Mouse (Mus musculus) embryonic fibroblast, embryonic 13.5 days (primary cell): ENCODE measurements around the gene Trmt10c. TPM values are rescaled to one million over a fixed set of nuclear protein-coding genes. Genes with fewer than 3 reads are reported as not detected.
"Not testable (repeated sequence)": the region's sequence is repeated elsewhere in the genome, so short reads cannot be mapped to it uniquely, and the experiment has no call there.

Experiments used
- H3K27ac ChIP-seq: 2 replicates; pipeline ENCODE4 v1.5.1; 2012; ENCODE audit warnings: low read length, control low read depth, inconsistent platforms; ENCODE audit not compliant: insufficient read depth
- H3K4me1 ChIP-seq: 2 replicates; pipeline ENCODE4 v1.6.1; 2011; ENCODE audit warnings: low read length; ENCODE audit not compliant: control insufficient read depth, insufficient read depth
- H3K4me3 ChIP-seq: 2 replicates; pipeline ENCODE4 v1.5.1; 2011; ENCODE audit warnings: mild to moderate bottlenecking, control low read depth, low read length; ENCODE audit not compliant: insufficient read depth
- CTCF ChIP-seq: IDR thresholded peaks from 2 replicates; pipeline ENCODE4 v1.5.1; 2011; ENCODE audit warnings: mild to moderate bottlenecking, control low read depth, low read length, moderate library complexity, borderline replicate concordance; ENCODE audit not compliant: insufficient read depth
- POLR2A ChIP-seq: IDR thresholded peaks from 2 replicates; pipeline ENCODE4 v1.6.1; 2011; ENCODE audit warnings: low read depth, mild to moderate bottlenecking, control low read depth, low read length, moderate library complexity
- polyA plus RNA-seq: library from polyadenylated mRNA; stranded (reverse); fragments of >200 nt; gene quantifications from 2 replicates; pipeline ENCODE4 v1.2.4, GENCODE M21; 2011; ENCODE audit warnings: low read depth; ENCODE audit not compliant: missing spikeins, insufficient read length

The Trmt10c gene
- polyA plus RNA-seq, 1 experiment, result 13.6 TPM

DNA sequence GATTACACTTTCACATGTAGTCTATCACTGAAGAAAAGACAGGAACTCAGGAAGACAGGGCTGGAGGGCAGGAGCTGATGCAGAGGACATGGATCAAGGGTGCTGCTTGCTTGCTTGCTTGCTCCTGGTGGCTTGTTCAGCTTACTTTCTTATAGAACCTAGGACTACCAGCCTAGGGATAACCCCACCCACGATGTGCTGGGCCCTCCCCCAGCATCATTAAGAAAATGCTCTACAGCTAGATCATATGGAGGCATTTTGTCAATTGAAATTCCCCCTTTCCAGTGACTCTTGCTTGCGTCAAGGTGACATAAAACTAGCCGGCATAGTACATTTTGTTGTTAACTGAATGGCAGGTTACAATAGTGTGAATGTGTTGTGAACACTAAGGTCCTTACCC, 18.3 kb upstream of the Trmt10c start:
- H3K27ac ChIP-seq, result no peak overlapping the region
- no peak for TF ChIP-seq POLR2A
- TF ChIP-seq CTCF, result no peak
- no peak overlapping the region for H3K4me3 ChIP-seq
- no peaks in the 10 kb centered on the region for H3K4me1 ChIP-seq

DNA sequence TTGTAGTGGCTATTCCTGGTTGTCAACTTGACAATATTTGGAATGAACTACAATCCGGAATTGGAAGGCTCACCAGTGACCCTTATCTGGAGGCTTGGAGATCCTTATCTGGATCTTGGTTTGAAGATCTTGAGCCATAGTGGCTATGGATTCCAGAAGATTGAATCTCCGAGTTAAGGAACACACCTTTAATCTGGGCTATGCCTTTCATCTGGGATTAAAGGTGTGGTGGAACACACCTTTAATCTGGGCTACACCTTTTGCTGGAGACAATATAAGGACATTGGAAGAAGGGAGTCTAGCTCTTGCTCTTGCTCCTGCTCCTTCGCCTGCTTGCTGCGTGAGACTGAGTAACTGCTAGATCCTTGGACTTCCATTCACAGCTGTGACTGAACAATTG, 10.4 kb upstream of the Trmt10c start, which contains the start of gene Senp7:
Gene Senp7, plus strand, starts transcription at position 301 of the 400 bp plus-strand sequence.
- H3K27ac ChIP-seq, H3K4me3 ChIP-seq, H3K4me1 ChIP-seq: not testable (repeated sequence)

DNA sequence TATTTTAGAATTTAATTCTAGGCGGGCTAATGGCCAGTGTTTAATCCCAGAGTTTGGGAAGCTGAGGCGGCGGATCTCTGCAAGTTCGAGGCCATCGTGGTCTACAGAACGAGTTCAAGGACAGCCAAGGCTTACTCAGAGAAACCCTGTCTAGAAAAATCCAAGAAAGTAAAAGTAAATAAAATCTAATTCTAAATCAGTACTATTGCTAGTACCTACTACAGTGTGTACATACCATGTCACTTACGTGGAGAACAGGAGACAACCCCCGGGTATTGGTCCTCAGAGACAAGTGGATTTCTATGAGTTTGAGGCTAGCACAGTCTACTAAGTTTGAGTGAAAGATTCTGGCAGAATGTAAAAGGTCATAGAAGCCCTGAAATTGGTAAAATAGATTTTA, 471 bp upstream of the Trmt10c start:
- Histone ChIP-seq H3K27ac (peak overlapping the region; percentile 80), H3K4me1 (peaks cover 3% of the 10 kb centered on the region; the same call in 1 of the 2 replicates), H3K4me3 (peak overlapping the region; percentile 92)
- TF ChIP-seq POLR2A (no peak), CTCF (no peak)

DNA sequence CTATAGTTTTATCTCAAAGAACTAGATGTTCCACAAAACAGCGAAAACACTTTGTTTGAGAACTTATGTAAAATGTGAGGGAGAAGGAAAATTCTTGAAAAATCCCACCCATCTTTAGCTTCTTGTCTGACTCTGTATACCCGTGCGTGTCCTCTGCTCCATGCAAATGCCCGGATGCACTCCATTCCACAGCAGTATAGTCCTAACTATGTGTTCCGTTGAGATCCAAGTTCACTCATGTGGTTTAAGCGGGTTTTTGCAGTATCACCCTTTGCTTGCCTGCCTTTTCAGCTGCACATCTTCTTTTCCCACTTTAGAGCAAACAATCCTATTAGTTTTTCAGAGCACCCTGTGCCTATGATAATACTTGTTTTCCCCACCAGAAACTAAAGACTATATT, 1.1 kb downstream of the Trmt10c start:
- H3K27ac ChIP-seq, result no peak overlapping the region
- no peak for TF ChIP-seq CTCF
- TF ChIP-seq POLR2A, result no peak
- peak overlapping the region; percentile 92 for H3K4me3 ChIP-seq
- peaks cover 3% of the 10 kb centered on the region; the same call in 1 of the 2 replicates for H3K4me1 ChIP-seq

DNA sequence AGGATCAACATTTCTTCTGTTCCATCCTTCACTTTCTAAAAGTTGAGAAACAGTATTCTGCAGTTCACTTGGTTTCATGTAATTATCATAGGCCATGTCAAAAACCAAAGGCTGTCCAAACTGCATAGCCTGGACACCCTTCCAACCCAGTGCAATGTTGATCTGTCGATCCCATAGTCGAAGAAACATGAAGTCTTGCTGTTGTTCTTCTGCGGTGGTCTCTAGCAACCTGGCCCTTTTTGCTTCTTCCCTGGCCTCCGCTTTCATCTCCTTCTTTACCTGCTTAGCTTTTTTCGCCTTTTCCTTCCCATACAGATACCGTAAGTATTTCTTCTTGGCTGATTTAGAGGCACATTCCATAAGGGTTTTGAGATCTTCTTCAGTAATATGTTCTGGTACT, 3.1 kb downstream of the Trmt10c start:
- no peak overlapping the region for H3K4me3 ChIP-seq
- no peak overlapping the region for H3K27ac ChIP-seq
- TF ChIP-seq POLR2A (no peak), CTCF (no peak)
- peaks cover 5% of the 10 kb centered on the region for H3K4me1 ChIP-seq

DNA sequence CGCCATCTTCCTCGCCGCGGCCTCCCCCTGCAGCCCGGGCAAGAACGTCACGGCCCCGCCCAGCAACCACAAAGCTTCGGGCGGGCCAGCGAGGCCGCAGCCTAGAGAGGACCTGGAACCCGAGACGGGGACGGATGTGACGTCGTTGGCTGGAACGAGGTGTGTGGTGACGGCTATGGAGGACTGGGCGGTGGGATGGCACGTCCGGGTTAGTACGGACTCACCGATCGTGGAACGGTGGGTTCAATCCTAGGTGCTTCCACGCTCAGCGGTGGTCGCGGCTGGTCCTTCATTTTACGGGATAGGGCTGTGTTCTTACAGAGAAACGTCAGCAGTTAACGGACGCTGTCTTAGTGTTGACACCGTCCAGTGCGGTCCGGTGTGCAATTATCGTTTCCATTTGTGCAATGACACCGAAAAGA, 7.9 kb downstream of the Trmt10c start, which contains the start of gene Pcnp:
Gene Pcnp, minus strand, starts transcription at position 79 of the 422 bp plus-strand sequence.
- TF ChIP-seq CTCF, result no peak
- TF ChIP-seq POLR2A, result peak; percentile 98
- Histone ChIP-seq H3K4me1 (peaks cover 5% of the 10 kb centered on the region), H3K27ac (peak within 1 kb of the TSS; percentile 68), H3K4me3 (peak within 1 kb of the TSS; percentile 95)

DNA sequence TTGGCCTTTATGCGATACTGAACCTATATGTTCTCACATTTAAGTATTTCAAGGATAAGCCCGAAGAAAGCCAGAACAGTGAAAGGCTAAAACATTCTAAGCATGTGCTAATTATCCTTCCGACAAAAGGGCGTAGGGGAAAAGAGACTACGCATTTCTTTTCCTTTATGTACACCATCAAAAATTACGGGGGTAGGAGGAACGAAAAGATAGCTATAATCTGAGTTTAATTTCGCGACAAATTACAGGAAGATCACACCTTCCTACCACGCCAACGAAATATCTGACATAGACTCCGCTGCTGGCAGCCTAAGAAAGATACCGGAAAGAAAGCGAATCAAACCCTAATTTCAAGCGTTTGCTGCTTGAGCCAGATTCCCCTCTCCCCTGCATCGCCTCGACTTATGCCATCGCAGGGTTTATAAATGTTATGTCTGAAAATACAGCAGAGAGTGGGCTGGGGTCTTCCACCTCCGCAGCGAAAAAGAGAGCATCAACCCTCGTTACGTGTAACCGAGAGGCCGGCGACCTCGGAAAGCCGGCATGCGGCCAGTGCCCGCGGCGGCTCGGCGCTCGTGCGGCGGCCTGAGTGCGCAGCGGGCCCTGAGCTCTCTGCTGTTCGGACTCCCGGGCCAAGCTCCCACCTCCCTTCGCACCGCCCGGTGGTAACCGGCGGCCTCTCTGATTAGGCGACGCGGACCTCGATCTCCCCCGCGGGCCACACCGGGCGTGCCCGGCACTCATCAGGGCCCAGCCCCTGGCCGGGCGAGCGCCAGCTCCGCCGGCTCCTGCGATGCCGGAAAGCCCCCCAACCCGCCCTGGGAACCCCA, 8.7 kb downstream of the Trmt10c start:
- TF ChIP-seq CTCF, result no peak
- TF ChIP-seq POLR2A, result no peak; the same call in 1 of the 2 replicates
- Histone ChIP-seq H3K4me3 (peak overlapping the region; percentile 95), H3K27ac (peak overlapping the region; percentile 34), H3K4me1 (peaks cover 5% of the 10 kb centered on the region)

DNA sequence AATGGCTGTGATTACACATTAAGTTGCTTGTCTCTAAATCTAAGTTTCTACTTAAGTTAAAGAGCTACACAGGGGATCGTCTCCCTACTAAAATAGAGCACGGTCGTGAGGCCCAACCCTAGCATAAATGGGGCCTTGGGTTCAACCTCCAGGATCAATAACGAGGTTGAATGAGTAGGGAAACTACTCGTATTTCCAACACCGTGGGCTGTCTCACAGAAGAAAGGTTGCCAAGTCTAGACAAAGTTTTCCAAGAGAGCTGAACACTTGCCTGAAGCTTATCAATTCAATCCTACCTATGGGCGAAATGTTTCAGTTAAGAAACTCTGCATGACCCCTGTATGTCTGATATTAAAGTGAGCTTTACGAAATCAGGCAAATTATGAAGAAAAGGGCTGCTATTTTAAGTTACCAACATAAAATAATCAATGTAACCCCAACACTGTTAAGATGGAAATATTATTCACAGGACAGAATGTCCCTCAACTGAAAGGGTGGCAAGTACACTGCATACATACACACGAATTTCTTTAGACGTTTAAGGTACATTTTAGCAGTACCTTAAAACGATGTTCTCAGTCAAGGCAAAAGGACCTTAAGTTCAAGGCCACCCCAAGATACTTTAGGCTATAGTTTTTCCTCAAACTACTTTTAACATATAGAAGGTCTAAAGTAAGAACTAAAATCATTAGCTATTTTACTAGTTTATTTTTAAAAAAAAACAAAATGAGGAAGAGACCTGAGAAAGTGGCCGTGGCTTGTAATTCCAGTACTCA, 9.6 kb downstream of the Trmt10c start:
- peak overlapping the region; percentile 95 for H3K4me3 ChIP-seq
- TF ChIP-seq CTCF, result no peak
- TF ChIP-seq POLR2A, result no peak
- H3K4me1 ChIP-seq, result peaks cover 5% of the 10 kb centered on the region
- H3K27ac ChIP-seq, result no peak overlapping the region; the same call in 1 of the 2 replicates

DNA sequence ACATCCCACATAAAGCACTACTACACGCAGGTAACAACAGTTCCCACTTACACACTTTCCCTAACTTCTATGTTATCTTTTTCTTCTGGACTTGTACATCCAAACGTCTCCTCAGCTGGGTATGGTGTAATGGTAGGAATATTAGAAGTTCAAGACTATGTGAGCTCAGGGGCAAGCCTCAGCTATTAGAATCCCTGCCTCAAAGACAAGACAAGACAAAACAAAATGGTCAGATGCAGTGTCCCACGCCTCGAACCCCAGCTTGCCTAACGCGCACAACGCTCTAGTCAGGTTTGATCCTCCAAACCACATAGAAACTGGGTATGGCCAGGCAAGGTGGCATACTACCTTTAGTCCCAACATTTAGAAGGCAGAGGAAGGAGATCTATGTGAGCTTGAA, 18.0 kb downstream of the Trmt10c start:
- TF ChIP-seq POLR2A (no peak), CTCF (no peak)
- Histone ChIP-seq H3K4me1 (peaks cover 3% of the 10 kb centered on the region; the same call in 1 of the 2 replicates), H3K4me3 (no peak overlapping the region), H3K27ac (no peak overlapping the region)

DNA sequence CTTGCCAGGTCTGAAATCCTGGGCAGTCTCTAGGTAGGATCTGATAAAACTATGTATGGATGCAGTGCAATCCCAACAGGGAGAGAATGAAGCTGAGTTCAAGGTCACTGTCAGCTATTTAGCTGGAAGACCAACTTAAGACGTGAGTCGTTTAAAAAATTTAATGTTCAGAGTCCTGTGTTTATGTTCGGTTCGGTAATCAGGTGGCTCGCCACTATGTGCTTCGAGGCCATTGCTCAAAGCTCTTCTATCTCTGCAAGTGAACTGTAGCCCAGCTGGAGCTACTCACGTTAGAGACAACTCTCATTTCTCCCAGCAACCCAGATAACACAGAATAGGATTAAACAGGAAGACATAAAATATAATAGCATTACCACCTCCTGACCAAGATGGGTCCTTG, 23.5 kb downstream of the Trmt10c start:
- Histone ChIP-seq H3K4me3 (no peak overlapping the region), H3K27ac (no peak overlapping the region), H3K4me1 (no peaks in the 10 kb centered on the region)
- TF ChIP-seq CTCF (no peak), POLR2A (no peak)
